Mouse (Mus musculus) lung, adult 2 months (tissue): Measurements from ENCODE around the gene CK137956.

Source experiments
- CTCF ChIP-seq: fragments of 200-500 bp; IDR thresholded peaks from 2 replicates; pipeline ENCODE4 v1.5.1; 2011; ENCODE audit warnings: mild to moderate bottlenecking, low read length, control low read depth; ENCODE audit not compliant: insufficient read depth
- POLR2A ChIP-seq: fragments of 200-500 bp; IDR thresholded peaks from 2 replicates; pipeline ENCODE4 v1.6.1; 2011; ENCODE audit warnings: low read depth, mild to moderate bottlenecking, control low read depth, low read length, borderline replicate concordance; ENCODE audit errors: extremely low read depth

DNA sequence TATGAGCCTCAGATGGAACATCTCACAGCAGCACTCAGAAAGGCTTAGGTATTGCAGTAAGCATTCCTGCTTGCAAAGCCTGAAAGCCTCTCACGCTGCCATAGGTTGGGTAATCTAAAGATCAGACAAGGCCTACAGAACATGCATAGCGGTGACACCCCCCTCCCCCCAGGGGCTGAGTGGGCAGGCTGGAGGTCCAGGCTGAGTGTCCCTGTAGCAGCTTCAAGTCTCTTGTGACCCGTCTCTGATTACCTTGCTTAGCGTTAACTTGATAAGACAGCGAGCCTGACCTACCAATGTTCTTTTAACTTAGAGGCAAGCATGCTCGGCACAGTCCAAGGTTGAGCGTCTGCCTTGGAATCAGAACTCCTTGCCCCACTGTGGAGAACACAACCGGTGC is 91.8 kb downstream of the CK137956 start:
- TF ChIP-seq POLR2A = no peak
- no peak for TF ChIP-seq CTCF
